26 mouse cellular contexts compared by ENCODE assay signal in the genomic region with DNA sequence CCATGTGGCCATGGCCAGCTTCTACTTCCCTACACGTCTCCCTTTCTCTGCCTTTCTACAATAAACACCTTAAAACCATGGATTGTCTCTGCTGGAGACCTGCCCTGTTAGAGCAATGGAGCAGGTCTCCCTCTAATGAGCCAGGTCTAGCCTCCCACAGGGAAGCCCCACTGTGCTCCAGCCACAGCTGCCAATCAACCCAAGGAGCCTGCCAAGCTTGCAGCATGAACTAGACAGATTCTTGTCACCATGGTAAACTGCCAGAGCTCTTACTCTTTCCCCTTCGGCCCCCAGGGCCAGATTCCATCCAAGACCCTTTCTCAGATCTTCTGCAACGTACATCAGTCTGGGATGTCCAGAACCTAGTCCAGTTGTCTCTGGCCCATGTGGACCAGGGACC.
A peak's percentile ranks its signal among the peaks of the same experiment; 100 is the strongest.
DNase-seq lines count a peak whose midpoint lies in the region; ATAC-seq lines count a peak whose summit lies in the region.
"Had no signal": no experiment of that assay in that cellular context is flagged by ENCODE, and none has a peak within 500 bp of the region (broad histone marks: within the 10 kb centered on the region; RNA-seq: fewer than 3 reads in every experiment).

No protein-coding gene starts in this region.

- H3K27ac ChIP-seq in forebrain, embryonic 16.5 days (ENCODE audit: low read length), result no peak overlapping the region
- H3K27ac ChIP-seq in forebrain, embryonic 11.5 days (ENCODE audit: low read depth, low read length), result no peak overlapping the region
- H3K27ac ChIP-seq in limb, embryonic 10.5 days, result 0 out of 2 replicates have a peak overlapping the region, but pooled peaks have one; percentile 16
- H3K27ac ChIP-seq: embryonic facial prominence, embryonic 12.5 days; embryonic facial prominence, embryonic 15.5 days; forebrain, embryonic 12.5 days; forebrain, embryonic 15.5 days; heart, adult 2 months; heart, embryonic 15.5 days; hindbrain, embryonic 10.5 days; hindbrain, embryonic 14.5 days had no signal

- WGBS in forebrain, embryonic 16.5 days, result 44% methylated on average over 3 of the region's 3 CpGs
- 49% methylated on average over 3 of the region's 3 CpGs for WGBS in forebrain, embryonic 11.5 days
- 77% methylated on average over 3 of the region's 3 CpGs for WGBS in limb, embryonic 10.5 days

- H3K4me3 ChIP-seq in forebrain, embryonic 16.5 days (replicated peaks; ENCODE audit: low read length), result no peak overlapping the region
- H3K4me3 ChIP-seq in forebrain, embryonic 11.5 days (ENCODE audit: low read depth, low read length), result no peak overlapping the region
- H3K4me3 ChIP-seq in limb, embryonic 10.5 days, result no peak overlapping the region
- H3K4me3 ChIP-seq: embryonic facial prominence, embryonic 12.5 days; embryonic facial prominence, embryonic 15.5 days; forebrain, embryonic 12.5 days; forebrain, embryonic 15.5 days; heart, adult 2 months; heart, embryonic 12.5 days; heart, embryonic 15.5 days; hindbrain, embryonic 10.5 days had no signal

- intact Hi-C loops in left cerebral cortex, postnatal 4 days (cut with DNase I), result no loop called here
- intact Hi-C loops in left cerebral cortex, postnatal 10 days (cut with DNase I), result no loop called here

- no peaks in the 10 kb centered on the region for H3K27me3 ChIP-seq in forebrain, embryonic 16.5 days (replicated peaks; ENCODE audit: control insufficient read depth, insufficient read depth, low read length)
- no peaks in the 10 kb centered on the region for H3K27me3 ChIP-seq in forebrain, embryonic 11.5 days (ENCODE audit: control insufficient read depth, insufficient read depth, low read length)
- no peaks in the 10 kb centered on the region for H3K27me3 ChIP-seq in limb, embryonic 10.5 days (ENCODE audit: low read depth, poor library complexity, severe bottlenecking)
- H3K27me3 ChIP-seq: embryonic facial prominence, embryonic 12.5 days; embryonic facial prominence, embryonic 15.5 days; forebrain, embryonic 12.5 days; forebrain, embryonic 15.5 days; heart, embryonic 12.5 days; heart, embryonic 15.5 days; Patski had no signal

- no peak overlapping the region for H3K4me2 ChIP-seq in forebrain, embryonic 16.5 days (ENCODE audit: low read length)
- no peak overlapping the region for H3K4me2 ChIP-seq in forebrain, embryonic 11.5 days (ENCODE audit: low read depth, low read length, severe bottlenecking)
- H3K4me2 ChIP-seq: embryonic facial prominence, embryonic 12.5 days; embryonic facial prominence, embryonic 15.5 days; forebrain, embryonic 12.5 days; forebrain, embryonic 15.5 days; heart, embryonic 12.5 days; heart, embryonic 15.5 days; hindbrain, embryonic 14.5 days had no signal

- no peaks in the 10 kb centered on the region for H3K4me1 ChIP-seq in forebrain, embryonic 16.5 days (replicated peaks; ENCODE audit: control insufficient read depth, insufficient read depth, low read length)
- H3K4me1 ChIP-seq in forebrain, embryonic 11.5 days (replicated peaks; ENCODE audit: control insufficient read depth, insufficient read depth, low read length), result no peaks in the 10 kb centered on the region
- peaks cover 8% of the 10 kb centered on the region; the same call in 1 of the 2 replicates for H3K4me1 ChIP-seq in limb, embryonic 10.5 days
- H3K4me1 ChIP-seq: embryonic facial prominence, embryonic 12.5 days; embryonic facial prominence, embryonic 15.5 days; forebrain, embryonic 12.5 days; forebrain, embryonic 15.5 days; heart, embryonic 12.5 days; heart, embryonic 15.5 days had no signal

- no peaks in the 10 kb centered on the region for H3K36me3 ChIP-seq in forebrain, embryonic 16.5 days (ENCODE audit: control insufficient read depth, insufficient read depth)
- no peaks in the 10 kb centered on the region for H3K36me3 ChIP-seq in forebrain, embryonic 11.5 days (ENCODE audit: control insufficient read depth, insufficient read depth, low read length)
- no peaks in the 10 kb centered on the region for H3K36me3 ChIP-seq in limb, embryonic 10.5 days
- H3K36me3 ChIP-seq: embryonic facial prominence, embryonic 12.5 days; embryonic facial prominence, embryonic 15.5 days; forebrain, embryonic 12.5 days; forebrain, embryonic 15.5 days; heart, embryonic 12.5 days; heart, embryonic 15.5 days; hindbrain, embryonic 10.5 days had no signal

- DNase-seq in adrenal gland, postnatal 10 days, result peak; percentile 1
- DNase-seq in adrenal gland, postnatal 4 days (ENCODE audit: low spot score in 2 of 2), result no peak
- DNase-seq in forebrain, embryonic 11.5 days (ENCODE audit: low spot score), result no peak
- DNase-seq in left cerebral cortex, postnatal 4 days, result peak; percentile 35
- no peak for DNase-seq in left cerebral cortex, postnatal 10 days (ENCODE audit: extremely low spot score in 1 of 2, low spot score in 2 of 2)
- no peak for DNase-seq in limb, embryonic 10.5 days (ENCODE audit: low spot score)
- DNase-seq in spleen, postnatal 14 days (ENCODE audit: low spot score in 2 of 2), result no peak
- DNase-seq: adrenal gland, postnatal 14 days; cerebellum, adult 2 months; cerebellum, adult 9-11 months; gastrocnemius, postnatal 10 days; gastrocnemius, postnatal 36 days; heart, adult 2 months; heart, postnatal 10 days; heart, postnatal 36 days; kidney, adult 11 months had no signal

- ATAC-seq in forebrain, embryonic 16.5 days, result 0 out of 2 replicates have a peak, but pooled peaks have one; percentile 33
- ATAC-seq in forebrain, embryonic 11.5 days (replicated peaks; ENCODE audit: low FRiP score), result no peak
- ATAC-seq: forebrain, embryonic 15.5 days; Patski had no signal

- no peak overlapping the region for H3K9ac ChIP-seq in forebrain, embryonic 16.5 days (replicated peaks; ENCODE audit: low read depth, low read length)
- no peak overlapping the region for H3K9ac ChIP-seq in forebrain, embryonic 11.5 days (ENCODE audit: low read length)
- H3K9ac ChIP-seq: embryonic facial prominence, embryonic 12.5 days; embryonic facial prominence, embryonic 15.5 days; forebrain, embryonic 12.5 days; forebrain, embryonic 15.5 days; heart, embryonic 12.5 days; heart, embryonic 15.5 days; hindbrain, embryonic 14.5 days had no signal

- H3K9me3 ChIP-seq in forebrain, embryonic 16.5 days (ENCODE audit: control insufficient read depth, low read length), result no peaks in the 10 kb centered on the region
- no peaks in the 10 kb centered on the region for H3K9me3 ChIP-seq in forebrain, embryonic 11.5 days (ENCODE audit: control insufficient read depth, low read length)
- no peaks in the 10 kb centered on the region for H3K9me3 ChIP-seq in limb, embryonic 10.5 days (replicated peaks)
- H3K9me3 ChIP-seq: embryonic facial prominence, embryonic 12.5 days; embryonic facial prominence, embryonic 15.5 days; forebrain, embryonic 12.5 days; forebrain, embryonic 15.5 days; heart, embryonic 15.5 days; hindbrain, embryonic 10.5 days had no signal

Comparison
In these comparisons a context has a peak if more than half of its experiments do, and no peak if none do; other contexts are left out.
1. DNase-seq: peak in adrenal gland, postnatal 10 days (single experiment) and left cerebral cortex, postnatal 4 days (single experiment); none in adrenal gland, postnatal 4 days (0 of 2), forebrain, embryonic 11.5 days (single experiment), left cerebral cortex, postnatal 10 days (0 of 2), limb, embryonic 10.5 days (single experiment) and spleen, postnatal 14 days (0 of 2).